Mouse (Mus musculus) limb, embryonic 15.5 days (tissue): ENCODE results near the gene Nwd1. TPM values are rescaled to one million over a fixed set of nuclear protein-coding genes. Genes with fewer than 3 reads are reported as not detected.

Source experiments
- ATAC-seq: fragments of 200-750 bp; cut with Nextera tagmentation; 2 replicates; pipeline ENCODE4 v1.8.0; 2017; ENCODE audit warnings: low read depth, moderate TSS enrichment; ENCODE audit not compliant: insufficient number of reproducible peaks, low FRiP score, low TSS enrichment
- H3K27ac ChIP-seq: fragments of 300-500 bp; sonication (generic); 2 replicates; pipeline ENCODE4 v1.5.1; 2015; ENCODE audit warnings: moderate library complexity, mild to moderate bottlenecking, inconsistent platforms
- H3K27me3 ChIP-seq: fragments of 300-500 bp; sonication (generic); 2 replicates; pipeline ENCODE4 v1.6.1; 2015; ENCODE audit warnings: inconsistent platforms
- H3K36me3 ChIP-seq: fragments of 300-500 bp; sonication (generic); 2 replicates; pipeline ENCODE4 v1.6.1; 2015; ENCODE audit warnings: inconsistent platforms
- H3K4me1 ChIP-seq: fragments of 300-500 bp; sonication (generic); 2 replicates; pipeline ENCODE4 v1.6.1; 2015; ENCODE audit warnings: inconsistent platforms
- H3K4me2 ChIP-seq: fragments of 300-500 bp; sonication (generic); 2 replicates; pipeline ENCODE4 v1.6.1; 2015; ENCODE audit warnings: mild to moderate bottlenecking, inconsistent platforms
- H3K4me3 ChIP-seq: fragments of 300-500 bp; sonication (generic); 2 replicates; pipeline ENCODE4 v1.5.1; 2015; ENCODE audit warnings: mild to moderate bottlenecking, inconsistent platforms
- H3K9ac ChIP-seq: fragments of 300-500 bp; sonication (generic); 2 replicates; pipeline ENCODE4 v1.6.1; 2015; ENCODE audit warnings: inconsistent platforms
- H3K9me3 ChIP-seq: fragments of 300-500 bp; sonication (generic); 2 replicates; pipeline ENCODE4 v1.6.1; 2016; ENCODE audit warnings: inconsistent platforms
- WGBS: fragments of 180-500 bp; shearing (Covaris S2); methylation state at CpG from one replicate; pipeline ENCODE4 v1.1.7; 2015; 5-methylcytosine and 5-hydroxymethylcytosine counted together
- polyA plus RNA-seq: library from polyadenylated mRNA; unstranded; fragments of >200 nt; fragmentation: Nextera tagmentation; extraction: Ambion mirVana; gene quantifications from 2 replicates; pipeline ENCODE4 v1.2.1, GENCODE M21; 2015

Nwd1 gene
- polyA plus RNA-seq, 1 experiment from 2014 or later: 0.15 TPM

DNA sequence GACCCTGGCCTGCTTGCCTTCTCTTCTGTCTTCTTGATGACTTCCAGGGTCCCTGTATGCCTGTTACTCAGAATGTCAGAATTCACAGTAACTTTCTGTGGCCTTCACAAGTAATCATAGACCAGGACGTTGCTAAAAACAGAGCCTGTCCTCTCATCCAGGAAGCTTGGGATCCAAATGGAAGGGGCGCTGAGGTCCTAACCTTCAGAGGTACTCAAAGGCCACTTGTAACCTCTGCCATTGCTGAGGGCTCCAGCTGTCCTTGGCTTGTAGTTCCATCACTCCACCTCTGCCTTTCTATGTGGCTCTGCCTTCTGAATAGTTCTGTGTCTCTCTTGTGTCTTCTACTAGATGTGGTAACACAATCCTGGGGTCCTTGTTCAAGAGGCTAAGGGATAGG is 107.3 kb downstream of the Nwd1 start:
- Histone ChIP-seq H3K9ac (no peak overlapping the region), H3K4me3 (no peak overlapping the region), H3K4me2 (no peak overlapping the region), H3K27me3 (no peaks in the 10 kb centered on the region), H3K36me3 (peaks cover 93% of the 10 kb centered on the region), H3K4me1 (no peaks in the 10 kb centered on the region), H3K9me3 (no peaks in the 10 kb centered on the region), H3K27ac (no peak overlapping the region)
- no peak for ATAC-seq
- 96% methylated on average over 2 of the region's 2 CpGs for WGBS

DNA sequence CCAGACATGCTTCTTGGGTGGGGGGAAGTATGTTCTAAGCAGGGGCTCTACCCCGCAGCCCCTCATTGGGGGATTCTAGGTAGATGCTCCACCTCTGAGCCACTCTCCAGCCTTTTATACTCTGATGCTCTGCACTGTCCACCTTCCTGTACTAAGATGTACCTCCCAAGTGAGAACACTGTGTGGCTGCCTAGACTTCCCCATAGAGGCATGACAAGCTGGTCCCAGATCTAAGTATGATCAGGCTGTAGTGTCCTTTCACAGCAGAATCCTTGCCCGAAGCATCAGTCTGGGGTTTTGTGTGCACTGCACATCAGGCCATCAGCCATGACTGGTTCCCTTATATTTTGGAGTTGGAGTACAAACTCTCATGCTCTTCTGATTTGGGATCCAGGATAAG is 109.5 kb downstream of the Nwd1 start:
- no peak overlapping the region for H3K4me2 ChIP-seq
- 97% methylated on average over 2 of the region's 2 CpGs for WGBS
- peaks cover 82% of the 10 kb centered on the region for H3K36me3 ChIP-seq
- H3K9me3 ChIP-seq: no peaks in the 10 kb centered on the region
- no peak for ATAC-seq
- H3K4me1 ChIP-seq: no peaks in the 10 kb centered on the region
- no peaks in the 10 kb centered on the region for H3K27me3 ChIP-seq
- H3K27ac ChIP-seq: no peak overlapping the region
- H3K9ac ChIP-seq: no peak overlapping the region
- H3K4me3 ChIP-seq: no peak overlapping the region

DNA sequence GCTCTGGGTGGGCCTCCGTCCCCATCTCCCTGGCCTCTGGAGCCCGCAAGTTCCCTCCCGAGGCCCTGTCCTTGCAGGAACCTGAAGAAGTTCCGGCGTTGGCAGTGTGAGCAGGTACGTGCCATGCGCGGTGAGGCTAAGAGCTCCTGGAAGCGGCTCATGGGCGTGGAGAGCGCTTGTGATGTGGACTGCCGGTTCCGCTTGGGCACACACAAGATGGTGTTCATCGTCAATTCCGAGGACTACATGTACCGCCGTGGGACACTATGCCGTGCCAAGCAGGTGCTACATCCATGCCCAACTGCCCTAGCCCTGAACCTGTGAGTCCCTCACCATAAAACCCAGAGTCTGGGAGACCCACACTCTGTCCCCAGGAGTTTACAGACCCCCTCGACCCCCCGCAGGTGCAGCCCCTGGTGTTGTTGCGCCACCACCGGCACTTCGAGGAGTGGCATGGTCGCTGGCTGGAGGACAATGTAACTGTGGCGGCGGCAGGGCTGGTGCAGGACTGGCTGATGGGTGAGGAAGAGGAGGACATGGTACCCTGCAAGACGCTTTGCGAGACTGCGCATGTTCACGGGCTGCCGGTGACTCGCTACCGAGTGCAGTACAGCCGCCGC is 110.4 kb downstream of the Nwd1 start:
- 95% methylated on average over 35 of the region's 35 CpGs for WGBS
- no peaks in the 10 kb centered on the region for H3K9me3 ChIP-seq
- ATAC-seq: no peak
- H3K4me1 ChIP-seq: no peaks in the 10 kb centered on the region
- H3K4me2 ChIP-seq: no peak overlapping the region
- H3K27me3 ChIP-seq: no peaks in the 10 kb centered on the region
- H3K9ac ChIP-seq: no peak overlapping the region
- no peak overlapping the region for H3K27ac ChIP-seq
- H3K36me3 ChIP-seq: peaks cover 74% of the 10 kb centered on the region
- H3K4me3 ChIP-seq: no peak overlapping the region

DNA sequence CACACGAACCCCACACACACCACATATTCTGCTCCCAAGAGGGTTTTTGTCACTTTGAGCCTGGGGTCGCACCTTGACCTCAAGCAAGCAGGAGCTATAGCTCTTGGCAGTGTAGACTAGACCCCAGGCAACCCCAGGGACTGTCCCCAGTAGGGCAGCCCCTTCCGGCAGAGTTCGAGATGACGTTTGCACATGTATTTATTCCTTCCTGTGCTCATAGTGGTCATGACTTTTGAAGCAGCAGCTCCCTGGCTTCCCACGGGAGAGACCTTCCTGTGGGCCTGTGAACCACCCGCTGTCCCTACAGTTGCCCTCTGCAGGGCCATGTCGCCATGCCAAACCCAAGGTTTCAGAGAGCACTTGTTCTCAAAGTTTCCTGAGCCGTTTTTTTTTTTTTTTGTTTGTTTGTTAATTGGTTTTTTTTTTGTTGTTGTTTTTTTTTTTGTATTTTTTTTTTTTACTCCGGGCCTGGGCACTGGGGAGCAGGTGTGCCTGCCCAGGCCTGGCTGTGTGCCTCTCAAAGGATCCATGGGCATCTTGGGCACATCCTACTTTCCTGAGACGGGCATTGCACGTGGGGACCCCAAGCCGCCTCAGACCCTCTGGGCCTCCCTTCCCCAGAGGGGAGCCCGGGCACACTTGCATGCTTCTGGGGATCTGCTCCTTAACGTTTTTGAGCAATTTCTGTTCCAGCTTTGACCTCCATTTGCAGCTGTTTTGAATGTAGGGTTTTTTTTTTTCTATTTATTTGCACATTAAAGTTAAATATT is 111.1 kb downstream of the Nwd1 start:
- Histone ChIP-seq H3K4me2 (no peak overlapping the region), H3K9ac (no peak overlapping the region), H3K9me3 (no peaks in the 10 kb centered on the region), H3K27ac (no peak overlapping the region), H3K27me3 (no peaks in the 10 kb centered on the region), H3K4me3 (no peak overlapping the region), H3K36me3 (peaks cover 67% of the 10 kb centered on the region), H3K4me1 (no peaks in the 10 kb centered on the region)
- no peak for ATAC-seq
- WGBS: 90% methylated on average over 15 of the region's 15 CpGs

- H3K27me3 ChIP-seq: no peaks in the 10 kb centered on the region
- no peak overlapping the region for H3K4me3 ChIP-seq
- no peaks in the 10 kb centered on the region for H3K4me1 ChIP-seq
- no peak overlapping the region for H3K4me2 ChIP-seq
- ATAC-seq: no peak
- H3K36me3 ChIP-seq: peaks cover 60% of the 10 kb centered on the region
- H3K27ac ChIP-seq: no peak overlapping the region
- H3K9me3 ChIP-seq: no peaks in the 10 kb centered on the region
- H3K9ac ChIP-seq: no peak overlapping the region
These were observed 111.8 kb downstream of the Nwd1 start for GRCm38 (mm10) chr8:72758310-72758709.

GRCm38 (mm10) chr8:72760216-72760615 is 113.7 kb downstream of the Nwd1 start:
- H3K27ac ChIP-seq: no peak overlapping the region
- no peaks in the 10 kb centered on the region for H3K27me3 ChIP-seq
- no peak overlapping the region for H3K4me3 ChIP-seq
- no peaks in the 10 kb centered on the region for H3K4me1 ChIP-seq
- ATAC-seq: no peak
- H3K36me3 ChIP-seq: peaks cover 46% of the 10 kb centered on the region
- WGBS: 80% methylated on average over 3 of the region's 3 CpGs
- no peaks in the 10 kb centered on the region for H3K9me3 ChIP-seq
- H3K9ac ChIP-seq: no peak overlapping the region
- H3K4me2 ChIP-seq: no peak overlapping the region

DNA sequence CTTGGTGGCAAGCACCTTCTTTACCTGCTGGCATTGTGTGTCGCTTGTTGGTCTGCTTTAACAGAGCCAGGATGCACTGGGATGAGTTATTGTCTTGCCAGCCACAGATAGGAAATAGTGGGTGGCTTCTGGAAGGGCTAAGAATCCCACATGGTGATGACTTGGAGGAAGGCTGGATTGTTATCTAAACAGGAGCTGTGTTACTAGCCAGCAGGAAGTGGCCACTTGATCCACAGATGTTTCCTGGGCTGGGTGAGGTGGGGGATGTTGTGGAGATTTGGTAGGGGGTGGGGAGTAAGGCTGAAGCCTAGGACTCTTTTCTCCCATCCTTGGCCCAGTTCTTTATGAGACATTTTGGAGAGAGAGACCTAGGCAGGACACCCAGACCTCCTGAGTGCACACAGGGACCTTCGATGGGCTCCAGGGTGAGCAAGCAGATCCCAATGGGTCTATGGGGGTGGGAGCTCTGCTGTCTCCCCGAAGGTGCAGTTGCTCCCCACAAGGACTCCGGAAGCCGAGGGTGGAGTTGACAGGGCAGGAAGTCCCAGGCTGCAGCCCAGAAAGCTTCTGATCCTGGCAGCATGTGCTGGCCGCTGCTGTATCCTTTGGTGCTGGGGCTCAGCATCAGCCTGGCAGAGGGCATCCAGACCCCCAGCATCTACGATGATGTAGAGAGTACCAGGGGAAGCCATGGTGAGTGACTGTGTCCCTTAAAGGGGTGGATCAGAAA is 115.0 kb downstream of the Nwd1 start, which contains the start of gene F2rl3:
F2rl3 (plus strand) TSS at position 559 of the 730 bp plus-strand sequence.
- Histone ChIP-seq H3K4me2 (no peak within 1 kb of the TSS), H3K4me1 (no peaks in the 10 kb centered on the region)
- WGBS: 76% methylated on average over 7 of the region's 7 CpGs

GRCm38 (mm10) chr8:72762306-72762705 is 115.8 kb downstream of the Nwd1 start:
- Histone ChIP-seq H3K9ac (no peak overlapping the region), H3K4me3 (no peak overlapping the region), H3K36me3 (peaks cover 26% of the 10 kb centered on the region), H3K4me1 (no peaks in the 10 kb centered on the region), H3K27ac (no peak overlapping the region), H3K9me3 (no peaks in the 10 kb centered on the region), H3K4me2 (no peak overlapping the region), H3K27me3 (no peaks in the 10 kb centered on the region)
- ATAC-seq: no peak
- WGBS: 88% methylated on average over 12 of the region's 12 CpGs

More for the DNA sequence above, 115.0 kb downstream of the Nwd1 start, which contains the start of gene F2rl3:
- H3K4me3 ChIP-seq: no peak within 1 kb of the TSS
- H3K27me3 ChIP-seq: no peaks in the 10 kb centered on the region
- no peak within 1 kb of the TSS for H3K27ac ChIP-seq
- H3K36me3 ChIP-seq: peaks cover 34% of the 10 kb centered on the region
- no peak for ATAC-seq
- H3K9me3 ChIP-seq: no peaks in the 10 kb centered on the region
- H3K9ac ChIP-seq: no peak within 1 kb of the TSS

GRCm38 (mm10) chr8:72765696-72766095 is 119.2 kb downstream of the Nwd1 start:
- Histone ChIP-seq H3K4me3 (no peak overlapping the region), H3K9ac (no peak overlapping the region), H3K27ac (no peak overlapping the region), H3K27me3 (no peaks in the 10 kb centered on the region), H3K4me2 (no peak overlapping the region), H3K4me1 (no peaks in the 10 kb centered on the region), H3K36me3 (no peaks in the 10 kb centered on the region), H3K9me3 (no peaks in the 10 kb centered on the region)
- no peak for ATAC-seq
- WGBS: 71% methylated on average over 4 of the region's 4 CpGs

DNA sequence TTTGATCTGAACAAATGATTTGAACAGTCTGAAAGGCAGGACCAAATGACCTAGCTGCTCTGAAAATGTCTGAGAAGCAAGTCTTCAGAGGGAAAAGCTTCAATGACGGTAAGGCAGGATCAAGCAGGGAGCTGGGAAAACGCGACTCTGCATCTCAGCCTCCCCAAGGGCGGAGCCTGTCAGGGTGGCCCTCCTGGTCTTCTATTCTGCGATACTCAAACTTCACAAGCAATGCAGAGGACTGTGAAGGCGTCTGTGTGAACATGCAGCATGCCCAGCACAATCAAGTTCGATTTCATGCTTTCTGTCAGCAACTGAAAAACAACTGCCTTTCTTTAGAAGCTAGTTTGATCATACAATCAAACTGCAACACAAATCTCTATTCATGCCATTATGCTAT is 120.3 kb downstream of the Nwd1 start:
- Histone ChIP-seq H3K4me3 (no peak overlapping the region), H3K4me2 (no peak overlapping the region), H3K9me3 (no peaks in the 10 kb centered on the region), H3K36me3 (no peaks in the 10 kb centered on the region), H3K27me3 (no peaks in the 10 kb centered on the region), H3K4me1 (no peaks in the 10 kb centered on the region), H3K9ac (no peak overlapping the region), H3K27ac (no peak overlapping the region)
- no peak for ATAC-seq
- 29% methylated on average over 7 of the region's 7 CpGs for WGBS
